Mouse (Mus musculus): ENCODE measurements around the gene Scfd2. TPM values are rescaled to one million over a fixed set of nuclear protein-coding genes. Genes with fewer than 3 reads are reported as not detected.

Scfd2 gene
- polyA plus RNA-seq, 1 experiment from 2014 or later = 17.7 TPM

DNA sequence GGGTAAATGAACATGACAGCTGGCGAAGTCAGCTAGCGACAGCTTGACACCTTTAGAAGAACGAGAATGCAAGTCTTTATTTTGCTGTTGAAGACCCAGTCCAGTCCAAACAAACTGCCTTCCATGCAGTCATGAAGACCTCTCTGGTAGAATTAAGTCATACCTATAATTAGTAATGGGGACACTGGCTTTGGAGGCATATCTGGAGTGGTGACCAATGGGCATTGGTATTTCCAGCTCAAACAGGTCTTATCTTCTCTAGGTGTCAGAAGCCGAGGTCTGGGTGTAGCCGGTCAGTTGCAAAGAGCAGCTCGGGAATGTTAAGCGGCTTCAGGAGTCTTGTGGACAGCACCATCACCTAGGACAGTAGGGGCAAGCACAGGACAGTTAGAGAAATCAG lies 325.5 kb downstream of the Scfd2 start:
- no peak overlapping the region for H3K9ac ChIP-seq (ENCODE audit: low read depth, low read length)
- 81% methylated on average over 7 of the region's 7 CpGs for WGBS
- H3K9me3 ChIP-seq (ENCODE audit: control insufficient read depth, low read length) = no peaks in the 10 kb centered on the region
- no peak overlapping the region for H3K4me3 ChIP-seq (ENCODE audit: low read length)
- no peaks in the 10 kb centered on the region for H3K27me3 ChIP-seq (replicated peaks; ENCODE audit: control insufficient read depth, insufficient read depth, low read length)
- no peak for ATAC-seq
- peaks cover 9% of the 10 kb centered on the region for H3K4me1 ChIP-seq (ENCODE audit: control insufficient read depth, insufficient read depth, low read length)
- H3K36me3 ChIP-seq (ENCODE audit: control insufficient read depth, insufficient read depth, low read length) = no peaks in the 10 kb centered on the region
- no peak overlapping the region for H3K4me2 ChIP-seq (ENCODE audit: low read depth, low read length)
- H3K27ac ChIP-seq (ENCODE audit: low read length) = no peak overlapping the region

DNA sequence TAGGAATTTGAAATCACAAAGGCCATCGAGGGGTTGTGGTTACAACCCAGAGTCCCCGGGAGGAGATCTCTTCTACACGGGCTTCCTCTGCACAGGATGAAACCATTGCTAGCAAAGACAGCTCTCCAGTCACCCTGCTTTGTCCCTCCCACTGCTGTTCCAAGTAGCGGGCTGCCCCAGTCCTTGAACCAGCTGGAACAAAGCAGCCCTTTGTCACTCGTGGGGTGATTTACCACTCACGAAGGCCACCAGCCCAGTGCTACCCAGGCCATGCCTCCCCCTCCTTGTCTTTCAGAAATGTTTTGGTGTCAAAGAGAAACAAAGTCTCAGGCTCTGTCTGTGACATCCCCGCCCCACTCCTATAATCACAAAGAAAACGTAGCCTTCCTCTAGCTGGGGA lies 326.1 kb downstream of the Scfd2 start:
- Histone ChIP-seq H3K4me3 (ENCODE audit: low read length) (no peak overlapping the region), H3K36me3 (ENCODE audit: control insufficient read depth, insufficient read depth, low read length) (no peaks in the 10 kb centered on the region), H3K27ac (ENCODE audit: low read length) (no peak overlapping the region), H3K4me1 (ENCODE audit: control insufficient read depth, insufficient read depth, low read length) (peaks cover 9% of the 10 kb centered on the region), H3K9ac (ENCODE audit: low read depth, low read length) (no peak overlapping the region), H3K4me2 (ENCODE audit: low read depth, low read length) (no peak overlapping the region), H3K9me3 (ENCODE audit: control insufficient read depth, low read length) (no peaks in the 10 kb centered on the region), H3K27me3 (replicated peaks; ENCODE audit: control insufficient read depth, insufficient read depth, low read length) (no peaks in the 10 kb centered on the region)
- WGBS = 41% methylated on average over 8 of the region's 8 CpGs
- no peak for ATAC-seq

DNA sequence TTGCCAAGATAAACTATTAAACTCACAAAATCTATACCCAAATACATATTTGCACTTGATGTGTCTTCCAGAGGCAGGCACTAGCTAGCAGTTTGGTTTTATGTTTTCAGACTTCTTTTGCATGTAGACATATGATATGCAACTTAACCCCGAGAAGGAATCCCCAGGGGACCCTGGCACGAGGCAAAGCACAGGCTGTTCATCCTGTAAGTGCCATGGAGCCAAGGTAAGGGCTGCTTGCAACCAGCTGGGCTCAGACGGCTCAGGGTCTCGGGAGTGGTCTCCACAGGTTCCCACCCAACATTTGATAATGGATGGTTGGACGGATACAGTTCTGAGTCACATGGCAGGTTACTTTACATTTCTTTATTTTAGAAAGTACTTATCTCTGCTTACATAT lies 327.1 kb downstream of the Scfd2 start:
- ATAC-seq = no peak
- Histone ChIP-seq H3K9me3 (ENCODE audit: control insufficient read depth, low read length) (no peaks in the 10 kb centered on the region), H3K9ac (ENCODE audit: low read depth, low read length) (no peak overlapping the region), H3K4me3 (ENCODE audit: low read length) (no peak overlapping the region), H3K27me3 (replicated peaks; ENCODE audit: control insufficient read depth, insufficient read depth, low read length) (no peaks in the 10 kb centered on the region), H3K27ac (ENCODE audit: low read length) (no peak overlapping the region), H3K36me3 (ENCODE audit: control insufficient read depth, insufficient read depth, low read length) (no peaks in the 10 kb centered on the region), H3K4me1 (ENCODE audit: control insufficient read depth, insufficient read depth, low read length) (peaks cover 9% of the 10 kb centered on the region), H3K4me2 (ENCODE audit: low read depth, low read length) (no peak overlapping the region)
- 71% methylated on average over 5 of the region's 5 CpGs for WGBS

DNA sequence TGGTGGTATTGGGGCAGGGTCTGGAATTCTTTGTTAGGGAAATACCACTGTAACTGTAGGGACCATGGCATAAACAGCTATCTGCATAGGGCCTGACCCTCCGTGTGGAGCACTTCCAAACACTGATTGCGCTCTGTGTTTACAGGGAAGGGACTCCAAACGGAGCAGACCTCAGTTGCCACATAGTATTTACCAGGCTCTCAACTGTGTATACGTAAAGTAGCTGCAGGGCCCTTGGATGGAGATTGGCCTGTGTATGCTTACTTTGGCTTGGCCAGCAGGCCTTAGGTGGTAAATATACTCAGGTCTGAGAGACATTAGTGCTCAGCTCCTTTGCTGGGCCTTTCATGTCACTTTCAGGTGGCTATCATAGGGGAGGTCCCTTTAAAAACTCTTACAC lies 329.0 kb downstream of the Scfd2 start:
- WGBS = 55% methylated on average over 4 of the region's 4 CpGs
- peaks cover 12% of the 10 kb centered on the region for H3K36me3 ChIP-seq (ENCODE audit: control insufficient read depth, insufficient read depth, low read length)
- no peaks in the 10 kb centered on the region for H3K9me3 ChIP-seq (ENCODE audit: control insufficient read depth, low read length)
- H3K9ac ChIP-seq (ENCODE audit: low read depth, low read length) = no peak overlapping the region
- no peak for ATAC-seq
- H3K4me2 ChIP-seq (ENCODE audit: low read depth, low read length) = no peak overlapping the region
- peaks cover 10% of the 10 kb centered on the region for H3K4me1 ChIP-seq (ENCODE audit: control insufficient read depth, insufficient read depth, low read length)
- no peak overlapping the region for H3K4me3 ChIP-seq (ENCODE audit: low read length)
- H3K27ac ChIP-seq (ENCODE audit: low read length) = no peak overlapping the region
- H3K27me3 ChIP-seq (replicated peaks; ENCODE audit: control insufficient read depth, insufficient read depth, low read length) = no peaks in the 10 kb centered on the region

DNA sequence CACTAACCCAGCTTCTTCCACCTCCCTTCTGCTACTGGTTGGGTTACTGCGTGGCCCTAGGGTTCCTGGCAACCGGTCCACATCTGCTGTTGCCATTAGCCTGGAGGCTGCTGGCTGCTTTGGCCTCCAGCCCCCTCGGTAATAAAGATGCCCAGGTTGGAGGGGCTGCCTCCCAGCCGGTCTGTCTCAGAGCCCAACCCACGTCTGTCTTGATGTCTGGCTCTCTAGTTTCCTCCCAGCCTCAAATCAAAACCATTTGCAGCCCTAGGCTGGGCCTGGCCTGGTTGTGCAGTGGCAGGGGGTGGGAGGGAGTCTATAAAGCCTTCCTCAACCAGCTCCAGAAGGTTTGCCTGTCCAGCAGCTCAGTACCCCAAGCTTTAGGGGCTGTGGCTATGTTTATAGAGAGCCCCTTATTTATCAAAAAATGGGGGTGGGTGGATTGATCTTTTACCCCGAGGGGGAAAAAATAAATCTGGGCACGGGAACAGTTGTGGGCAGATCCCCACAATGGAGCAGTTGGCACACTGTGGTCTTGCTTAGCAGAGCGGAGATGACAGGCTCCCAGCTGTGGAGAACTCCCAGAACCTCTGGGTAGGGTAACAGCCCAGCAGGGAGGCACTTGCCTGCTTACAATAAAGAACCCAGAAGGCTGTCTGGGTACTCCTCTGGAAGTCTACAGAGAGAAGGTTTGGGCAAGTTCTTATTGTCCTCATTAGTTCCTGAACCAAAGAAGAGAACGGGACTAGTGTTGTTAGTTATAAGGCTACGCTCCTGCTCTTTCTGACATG lies 329.8 kb downstream of the Scfd2 start:
- Histone ChIP-seq H3K4me2 (ENCODE audit: low read depth, low read length) (no peak overlapping the region), H3K4me1 (ENCODE audit: control insufficient read depth, insufficient read depth, low read length) (peaks cover 17% of the 10 kb centered on the region), H3K27ac (ENCODE audit: low read length) (no peak overlapping the region), H3K9me3 (ENCODE audit: control insufficient read depth, low read length) (no peaks in the 10 kb centered on the region), H3K9ac (ENCODE audit: low read depth, low read length) (no peak overlapping the region), H3K36me3 (ENCODE audit: control insufficient read depth, insufficient read depth, low read length) (peaks cover 12% of the 10 kb centered on the region), H3K4me3 (ENCODE audit: low read length) (no peak overlapping the region), H3K27me3 (replicated peaks; ENCODE audit: control insufficient read depth, insufficient read depth, low read length) (no peaks in the 10 kb centered on the region)
- 62% methylated on average over 10 of the region's 10 CpGs for WGBS
- no peak for ATAC-seq

DNA sequence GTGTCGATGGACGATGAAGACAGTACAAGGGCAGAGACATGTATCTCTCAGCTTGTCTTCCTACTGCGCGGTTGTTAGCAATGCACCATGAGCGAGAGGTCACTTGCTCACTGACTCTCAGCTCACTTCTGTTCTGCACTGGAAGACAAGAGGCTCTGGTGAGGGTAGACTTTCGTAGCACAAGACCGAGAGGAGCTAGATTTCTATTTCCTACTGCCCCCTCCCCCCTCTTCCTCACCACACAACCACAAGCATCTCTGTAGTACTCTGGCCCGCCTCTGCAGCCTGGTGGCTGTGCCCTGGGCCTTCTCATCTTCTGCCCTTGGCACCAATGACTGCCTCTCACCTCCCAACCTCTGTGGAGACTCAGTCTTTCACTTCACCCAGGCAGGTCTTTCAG lies 331.1 kb downstream of the Scfd2 start:
- Histone ChIP-seq H3K36me3 (ENCODE audit: control insufficient read depth, insufficient read depth, low read length) (peaks cover 12% of the 10 kb centered on the region), H3K4me3 (ENCODE audit: low read length) (no peak overlapping the region), H3K27me3 (replicated peaks; ENCODE audit: control insufficient read depth, insufficient read depth, low read length) (no peaks in the 10 kb centered on the region), H3K27ac (ENCODE audit: low read length) (no peak overlapping the region), H3K9me3 (ENCODE audit: control insufficient read depth, low read length) (no peaks in the 10 kb centered on the region), H3K4me1 (ENCODE audit: control insufficient read depth, insufficient read depth, low read length) (peaks cover 22% of the 10 kb centered on the region), H3K9ac (ENCODE audit: low read depth, low read length) (no peak overlapping the region), H3K4me2 (ENCODE audit: low read depth, low read length) (no peak overlapping the region)
- 89% methylated on average over 8 of the region's 8 CpGs for WGBS
- no peak for ATAC-seq

DNA sequence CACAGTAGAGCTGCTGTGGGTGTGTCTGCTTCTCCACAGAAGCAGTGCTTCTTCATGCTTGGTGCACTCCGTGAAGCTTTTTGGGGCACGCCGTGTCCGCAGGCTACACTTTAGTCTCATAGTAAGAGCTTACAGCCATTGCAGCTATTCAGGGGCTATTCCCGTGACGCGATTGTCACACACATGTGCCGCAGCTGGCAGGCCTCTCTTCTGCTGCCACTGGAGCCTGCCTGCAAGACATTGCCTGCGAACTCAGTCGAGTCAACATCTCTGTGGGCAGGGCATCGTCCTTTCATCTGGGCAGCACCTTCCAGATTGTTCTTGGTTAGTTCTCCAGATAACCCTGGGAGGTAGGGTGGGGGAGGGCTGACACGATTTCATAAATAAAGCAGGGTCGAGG lies 331.8 kb downstream of the Scfd2 start:
- no peak for ATAC-seq
- H3K4me3 ChIP-seq (ENCODE audit: low read length) = no peak overlapping the region
- no peak overlapping the region for H3K27ac ChIP-seq (ENCODE audit: low read length)
- no peaks in the 10 kb centered on the region for H3K27me3 ChIP-seq (replicated peaks; ENCODE audit: control insufficient read depth, insufficient read depth, low read length)
- peaks cover 23% of the 10 kb centered on the region for H3K4me1 ChIP-seq (ENCODE audit: control insufficient read depth, insufficient read depth, low read length)
- no peaks in the 10 kb centered on the region for H3K9me3 ChIP-seq (ENCODE audit: control insufficient read depth, low read length)
- H3K36me3 ChIP-seq (ENCODE audit: control insufficient read depth, insufficient read depth, low read length) = peaks cover 12% of the 10 kb centered on the region
- no peak overlapping the region for H3K9ac ChIP-seq (ENCODE audit: low read depth, low read length)
- no peak overlapping the region for H3K4me2 ChIP-seq (ENCODE audit: low read depth, low read length)
- 85% methylated on average over 13 of the region's 13 CpGs for WGBS

DNA sequence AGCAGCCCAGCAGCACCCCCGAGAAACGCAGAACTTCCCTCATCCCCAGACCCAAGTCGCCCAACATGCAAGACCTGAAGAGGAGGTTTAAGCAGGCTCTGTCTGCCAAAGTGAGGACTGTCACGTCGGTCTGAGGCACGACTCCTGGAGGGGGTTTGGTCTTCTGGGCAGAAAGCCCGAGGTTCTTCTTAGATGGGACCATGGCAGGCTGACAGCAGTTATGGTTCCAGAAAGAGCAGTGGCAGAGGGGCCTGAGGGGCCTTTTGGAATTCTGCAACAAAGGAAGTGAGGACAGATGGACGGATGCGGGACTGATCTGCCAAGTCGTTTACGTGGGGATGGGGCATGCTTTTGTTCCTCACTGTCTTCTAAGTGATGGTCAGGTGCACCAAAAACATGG lies 333.1 kb downstream of the Scfd2 start:
- Histone ChIP-seq H3K4me1 (ENCODE audit: control insufficient read depth, insufficient read depth, low read length) (peaks cover 35% of the 10 kb centered on the region), H3K9me3 (ENCODE audit: control insufficient read depth, low read length) (no peaks in the 10 kb centered on the region), H3K4me2 (ENCODE audit: low read depth, low read length) (peak overlapping the region; percentile 99; the same call in 1 of the 2 replicates), H3K27me3 (replicated peaks; ENCODE audit: control insufficient read depth, insufficient read depth, low read length) (no peaks in the 10 kb centered on the region), H3K27ac (ENCODE audit: low read length) (no peak overlapping the region), H3K36me3 (ENCODE audit: control insufficient read depth, insufficient read depth, low read length) (peaks cover 12% of the 10 kb centered on the region), H3K4me3 (ENCODE audit: low read length) (no peak overlapping the region; the same call in 1 of the 2 replicates), H3K9ac (ENCODE audit: low read depth, low read length) (no peak overlapping the region)
- WGBS = 70% methylated on average over 11 of the region's 11 CpGs
- no peak for ATAC-seq

DNA sequence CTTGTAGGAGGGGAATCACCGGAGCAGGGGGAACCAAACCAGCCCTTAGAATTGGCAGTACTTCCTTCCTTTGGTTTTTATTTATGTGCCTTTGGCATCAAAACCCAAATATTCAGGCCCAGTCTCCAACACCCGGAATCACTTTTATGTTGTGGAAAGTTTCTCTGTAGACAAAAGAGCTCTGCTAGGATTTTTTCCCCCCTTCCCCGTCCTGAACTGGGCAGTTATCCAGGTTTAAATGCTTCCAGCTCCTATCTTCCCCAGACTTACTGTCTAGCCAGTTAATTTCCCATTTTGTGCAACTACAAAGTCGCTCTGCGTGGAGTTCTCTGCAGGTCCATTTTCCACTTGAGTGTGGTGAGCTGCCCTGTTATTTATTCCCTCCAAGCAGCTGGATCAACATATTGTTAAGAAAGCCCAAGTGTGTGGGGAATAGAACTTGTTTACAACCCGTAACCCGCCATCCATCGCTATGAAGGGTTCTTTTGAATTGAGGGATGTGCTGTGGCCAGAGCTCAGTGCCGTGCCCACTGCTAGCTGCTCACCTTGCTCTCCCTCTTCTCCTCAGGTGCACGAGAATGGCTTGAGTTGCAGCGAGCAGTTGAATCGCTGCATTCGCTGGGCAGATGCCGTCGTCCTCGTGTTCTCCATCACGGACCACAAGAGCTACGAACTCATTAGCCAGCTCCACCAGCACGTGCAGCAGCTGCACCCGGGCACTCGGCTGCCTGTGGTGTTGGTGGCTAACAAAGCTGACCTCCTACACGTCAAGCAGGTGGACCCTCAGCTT lies 333.8 kb downstream of the Scfd2 start:
- peak overlapping the region; percentile 60 for H3K9ac ChIP-seq (ENCODE audit: low read depth, low read length)
- peak overlapping the region; percentile 99 for H3K4me2 ChIP-seq (ENCODE audit: low read depth, low read length)
- no peaks in the 10 kb centered on the region for H3K27me3 ChIP-seq (replicated peaks; ENCODE audit: control insufficient read depth, insufficient read depth, low read length)
- no peaks in the 10 kb centered on the region for H3K9me3 ChIP-seq (ENCODE audit: control insufficient read depth, low read length)
- ATAC-seq = no peak
- peaks cover 37% of the 10 kb centered on the region for H3K4me1 ChIP-seq (ENCODE audit: control insufficient read depth, insufficient read depth, low read length)
- H3K27ac ChIP-seq (ENCODE audit: low read length) = peak overlapping the region; percentile 51; the same call in 1 of the 2 replicates
- peaks cover 12% of the 10 kb centered on the region for H3K36me3 ChIP-seq (ENCODE audit: control insufficient read depth, insufficient read depth, low read length)
- H3K4me3 ChIP-seq (ENCODE audit: low read length) = peak overlapping the region; percentile 30
- 68% methylated on average over 22 of the region's 22 CpGs for WGBS

Measured in intestine, embryonic 16.5 days (tissue).